Mouse (Mus musculus): Measurements from ENCODE around the gene Hypk.

DNA sequence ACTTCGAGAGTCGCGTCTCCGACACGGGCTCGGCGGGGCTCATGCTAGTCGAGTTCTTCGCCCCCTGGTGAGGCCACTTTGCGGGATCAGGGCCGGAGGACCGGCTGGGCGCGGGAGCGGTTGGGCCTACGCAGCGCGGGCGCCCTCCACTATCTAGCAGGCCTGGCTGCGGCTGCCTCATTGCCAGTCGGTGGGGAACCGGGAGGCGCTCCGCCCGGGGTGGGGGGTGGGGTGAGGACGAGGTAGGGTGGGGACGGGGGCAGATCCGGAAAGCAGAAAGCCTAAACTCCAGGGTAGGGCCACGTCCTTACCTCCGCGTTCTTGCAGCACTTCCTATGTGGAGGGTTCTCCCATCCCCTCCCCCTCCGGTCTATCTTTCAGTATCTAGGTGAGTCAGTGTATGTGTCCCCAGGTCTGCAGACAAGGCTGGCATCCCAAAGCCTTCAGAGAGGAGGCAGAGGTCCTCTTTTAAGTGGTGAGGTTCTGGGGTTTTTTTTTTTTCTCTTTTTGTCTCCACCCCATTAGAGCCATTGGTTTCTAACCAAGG is 38.9 kb upstream of the Hypk start:
- TF ChIP-seq POLR2A (IDR thresholded peaks at IDR 0.05; ENCODE audit: insufficient read length, low read depth) (no peak), TCF12 (IDR thresholded peaks at IDR 0.05; ENCODE audit: insufficient read depth, poor library complexity, severe bottlenecking) (no peak), E2F4 (IDR thresholded peaks at IDR 0.05; ENCODE audit: insufficient read depth) (no peak)

Data from myocyte (in vitro differentiated cells).